Mouse (Mus musculus): Measurements from ENCODE around the gene Hsh2d. TPM values are rescaled to one million over a fixed set of nuclear protein-coding genes. Genes with fewer than 3 reads are reported as not detected.

The Hsh2d gene
- polyA plus RNA-seq, 1 experiment from 2014 or later = 0.08 TPM

GRCm38 (mm10) chr8:72169681-72170249 lies 19.7 kb upstream of the Hsh2d start:
- Histone ChIP-seq H3K4me2 (ENCODE audit: low read depth, low read length) (no peak overlapping the region), H3K27me3 (replicated peaks; ENCODE audit: control insufficient read depth, insufficient read depth, low read length) (no peaks in the 10 kb centered on the region), H3K9me3 (ENCODE audit: control insufficient read depth, low read length) (no peaks in the 10 kb centered on the region), H3K9ac (ENCODE audit: low read depth, low read length) (no peak overlapping the region), H3K27ac (replicated peaks; ENCODE audit: low read depth, low read length) (no peak overlapping the region), H3K4me1 (ENCODE audit: control insufficient read depth, insufficient read depth, low read length) (no peaks in the 10 kb centered on the region), H3K36me3 (ENCODE audit: control insufficient read depth, insufficient read depth, low read length) (peaks cover 76% of the 10 kb centered on the region), H3K4me3 (ENCODE audit: low read depth, low read length) (no peak overlapping the region)
- DNase-seq (ENCODE audit: low spot score) (no peak), ATAC-seq (ENCODE audit: low read depth) (no peak)
- 75% methylated on average over 3 of the region's 3 CpGs for WGBS

GRCm38 (mm10) chr8:72177346-72177925 lies 12.0 kb upstream of the Hsh2d start:
- ATAC-seq (ENCODE audit: low read depth) (peak; percentile 68; the same call in 1 of the 2 replicates), DNase-seq (ENCODE audit: low spot score) (peak; percentile 67)
- Histone ChIP-seq H3K27me3 (replicated peaks; ENCODE audit: control insufficient read depth, insufficient read depth, low read length) (no peaks in the 10 kb centered on the region), H3K4me1 (ENCODE audit: control insufficient read depth, insufficient read depth, low read length) (no peaks in the 10 kb centered on the region), H3K9me3 (ENCODE audit: control insufficient read depth, low read length) (no peaks in the 10 kb centered on the region), H3K36me3 (ENCODE audit: control insufficient read depth, insufficient read depth, low read length) (peaks cover 91% of the 10 kb centered on the region), H3K9ac (ENCODE audit: low read depth, low read length) (no peak overlapping the region), H3K4me2 (ENCODE audit: low read depth, low read length) (no peak overlapping the region), H3K27ac (replicated peaks; ENCODE audit: low read depth, low read length) (no peak overlapping the region), H3K4me3 (ENCODE audit: low read depth, low read length) (no peak overlapping the region)
- WGBS = 65% methylated on average over 5 of the region's 5 CpGs

DNA sequence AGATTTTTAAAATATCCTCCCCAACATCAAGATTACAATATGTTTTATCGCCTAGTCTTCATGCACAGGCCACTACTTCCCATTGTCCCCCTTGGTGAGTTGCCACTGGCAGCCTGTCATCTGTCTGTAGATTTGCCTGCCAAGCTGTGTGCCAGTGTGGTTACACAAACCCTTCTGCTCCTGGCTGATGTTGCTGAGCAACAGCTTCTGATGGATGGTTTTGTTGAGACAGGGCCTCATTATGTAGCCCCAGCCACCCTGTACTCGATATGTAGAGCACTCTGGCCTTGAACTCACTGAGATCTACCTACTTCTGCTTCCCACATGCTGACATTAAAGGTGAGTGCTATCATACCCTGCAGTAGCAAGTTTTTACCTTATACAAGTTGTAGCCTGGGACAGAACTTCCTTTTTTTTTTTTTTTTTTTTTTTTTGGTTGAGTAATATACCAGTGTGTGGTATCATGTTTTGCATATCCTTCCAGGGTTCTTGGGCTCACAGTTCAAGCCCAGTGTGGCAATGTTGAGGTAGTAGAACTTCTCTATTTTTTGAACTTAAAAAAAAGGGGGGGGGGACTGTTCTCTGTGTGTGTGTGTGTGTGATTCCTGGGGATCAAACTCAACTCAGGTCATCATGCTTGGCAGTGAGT lies 5.8 kb upstream of the Hsh2d start:
- no peak for ATAC-seq (ENCODE audit: low read depth)
- H3K4me3 ChIP-seq (ENCODE audit: low read depth, low read length) = no peak overlapping the region
- WGBS = 75% methylated on average over 2 of the region's 2 CpGs

DNA sequence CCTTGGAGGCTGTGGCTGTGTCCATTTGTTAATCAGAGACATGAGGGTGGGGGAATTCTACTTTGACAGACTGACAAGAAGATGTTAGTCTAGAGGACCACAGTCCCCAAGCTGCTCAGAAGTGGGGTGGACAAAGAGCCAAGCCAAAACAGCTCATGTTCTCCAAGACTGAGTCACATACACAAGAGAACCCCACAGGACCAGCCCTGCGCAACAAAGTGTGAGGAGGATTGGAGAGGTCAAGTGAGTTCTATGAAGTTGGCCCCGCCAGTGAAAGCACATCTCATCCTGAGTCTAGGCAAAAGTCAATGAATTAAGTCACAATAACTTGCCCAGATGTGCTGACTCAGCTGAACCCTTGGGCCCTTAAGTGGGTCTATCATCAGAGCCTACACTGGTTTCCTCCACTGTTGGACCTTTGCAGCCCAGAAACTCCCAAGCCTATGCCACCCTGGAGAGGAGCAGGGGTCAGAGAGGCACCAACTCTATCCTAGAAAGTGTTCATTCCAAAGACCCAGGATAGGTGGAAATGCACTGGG lies 1.6 kb upstream of the Hsh2d start:
- no peaks in the 10 kb centered on the region for H3K27me3 ChIP-seq (replicated peaks; ENCODE audit: control insufficient read depth, insufficient read depth, low read length)
- no peak overlapping the region for H3K4me2 ChIP-seq (ENCODE audit: low read depth, low read length)
- no peak for DNase-seq (ENCODE audit: low spot score)
- H3K4me1 ChIP-seq (ENCODE audit: control insufficient read depth, insufficient read depth, low read length) = no peaks in the 10 kb centered on the region
- H3K9ac ChIP-seq (ENCODE audit: low read depth, low read length) = no peak overlapping the region
- 85% methylated on average over 2 of the region's 2 CpGs for WGBS
- no peak overlapping the region for H3K4me3 ChIP-seq (ENCODE audit: low read depth, low read length)
- no peak for ATAC-seq (ENCODE audit: low read depth)
- no peaks in the 10 kb centered on the region for H3K9me3 ChIP-seq (ENCODE audit: control insufficient read depth, low read length)
- no peaks in the 10 kb centered on the region for H3K36me3 ChIP-seq (ENCODE audit: control insufficient read depth, insufficient read depth, low read length)
- no peak overlapping the region for H3K27ac ChIP-seq (replicated peaks; ENCODE audit: low read depth, low read length)

More for the DNA sequence above, 5.8 kb upstream of the Hsh2d start:
- no peaks in the 10 kb centered on the region for H3K4me1 ChIP-seq (ENCODE audit: control insufficient read depth, insufficient read depth, low read length)
- no peak overlapping the region for H3K9ac ChIP-seq (ENCODE audit: low read depth, low read length)
- no peaks in the 10 kb centered on the region for H3K27me3 ChIP-seq (replicated peaks; ENCODE audit: control insufficient read depth, insufficient read depth, low read length)
- no peak overlapping the region for H3K4me2 ChIP-seq (ENCODE audit: low read depth, low read length)
- H3K27ac ChIP-seq (replicated peaks; ENCODE audit: low read depth, low read length) = no peak overlapping the region
- no peaks in the 10 kb centered on the region for H3K9me3 ChIP-seq (ENCODE audit: control insufficient read depth, low read length)
- peaks cover 30% of the 10 kb centered on the region for H3K36me3 ChIP-seq (ENCODE audit: control insufficient read depth, insufficient read depth, low read length)
- no peak for DNase-seq (ENCODE audit: low spot score)

- no peak overlapping the region for H3K9ac ChIP-seq (ENCODE audit: low read depth, low read length)
- 75% methylated on average over 2 of the region's 2 CpGs for WGBS
- DNase-seq (ENCODE audit: low spot score) (no peak), ATAC-seq (ENCODE audit: low read depth) (no peak)
- no peaks in the 10 kb centered on the region for H3K27me3 ChIP-seq (replicated peaks; ENCODE audit: control insufficient read depth, insufficient read depth, low read length)
- no peaks in the 10 kb centered on the region for H3K9me3 ChIP-seq (ENCODE audit: control insufficient read depth, low read length)
- no peaks in the 10 kb centered on the region for H3K36me3 ChIP-seq (ENCODE audit: control insufficient read depth, insufficient read depth, low read length)
- no peaks in the 10 kb centered on the region for H3K4me1 ChIP-seq (ENCODE audit: control insufficient read depth, insufficient read depth, low read length)
- 0 out of 2 replicates have a peak overlapping the region, but pooled peaks have one; percentile 28 for H3K27ac ChIP-seq (replicated peaks; ENCODE audit: low read depth, low read length)
- H3K4me2 ChIP-seq (ENCODE audit: low read depth, low read length) = no peak overlapping the region
- no peak overlapping the region for H3K4me3 ChIP-seq (ENCODE audit: low read depth, low read length)
These were observed 739 bp downstream of the Hsh2d start for GRCm38 (mm10) chr8:72190215-72190539.

GRCm38 (mm10) chr8:72192065-72192464 lies 2.6 kb downstream of the Hsh2d start:
- Histone ChIP-seq H3K4me1 (ENCODE audit: control insufficient read depth, insufficient read depth, low read length) (no peaks in the 10 kb centered on the region), H3K9ac (ENCODE audit: low read depth, low read length) (no peak overlapping the region), H3K4me3 (ENCODE audit: low read depth, low read length) (no peak overlapping the region), H3K36me3 (ENCODE audit: control insufficient read depth, insufficient read depth, low read length) (no peaks in the 10 kb centered on the region), H3K27me3 (replicated peaks; ENCODE audit: control insufficient read depth, insufficient read depth, low read length) (no peaks in the 10 kb centered on the region), H3K9me3 (ENCODE audit: control insufficient read depth, low read length) (no peaks in the 10 kb centered on the region), H3K4me2 (ENCODE audit: low read depth, low read length) (no peak overlapping the region), H3K27ac (replicated peaks; ENCODE audit: low read depth, low read length) (no peak overlapping the region)
- ATAC-seq (ENCODE audit: low read depth) = no peak
- no peak for DNase-seq (ENCODE audit: low spot score)

DNA sequence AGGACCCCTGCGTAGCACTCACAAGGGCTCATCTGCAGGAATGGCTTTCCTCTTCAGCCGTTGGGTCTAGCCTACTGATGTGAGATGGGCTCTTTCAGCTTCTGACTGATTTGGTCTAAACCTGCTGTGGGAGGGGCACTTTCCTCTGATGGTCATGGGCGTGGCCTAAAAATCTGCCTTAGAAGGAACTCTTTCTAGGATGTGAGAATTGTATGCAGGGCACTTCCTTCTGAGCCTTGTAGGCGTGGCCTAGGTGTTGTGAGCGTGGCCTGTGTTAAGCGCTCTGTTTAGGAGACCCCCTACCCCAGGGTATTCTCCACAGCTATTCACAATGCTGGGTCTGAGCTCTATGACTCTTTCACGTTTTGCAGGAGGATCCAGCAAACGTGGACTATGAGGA lies 8.6 kb downstream of the Hsh2d start:
- H3K9ac ChIP-seq (ENCODE audit: low read depth, low read length) = no peak overlapping the region
- no peaks in the 10 kb centered on the region for H3K4me1 ChIP-seq (ENCODE audit: control insufficient read depth, insufficient read depth, low read length)
- H3K27ac ChIP-seq (replicated peaks; ENCODE audit: low read depth, low read length) = no peak overlapping the region
- no peaks in the 10 kb centered on the region for H3K27me3 ChIP-seq (replicated peaks; ENCODE audit: control insufficient read depth, insufficient read depth, low read length)
- H3K4me3 ChIP-seq (ENCODE audit: low read depth, low read length) = no peak overlapping the region
- ATAC-seq (ENCODE audit: low read depth) (no peak), DNase-seq (ENCODE audit: low spot score) (no peak)
- no peak overlapping the region for H3K4me2 ChIP-seq (ENCODE audit: low read depth, low read length)
- no peaks in the 10 kb centered on the region for H3K36me3 ChIP-seq (ENCODE audit: control insufficient read depth, insufficient read depth, low read length)
- peaks cover 17% of the 10 kb centered on the region for H3K9me3 ChIP-seq (ENCODE audit: control insufficient read depth, low read length)
- 60% methylated on average over 8 of the region's 8 CpGs for WGBS

DNA sequence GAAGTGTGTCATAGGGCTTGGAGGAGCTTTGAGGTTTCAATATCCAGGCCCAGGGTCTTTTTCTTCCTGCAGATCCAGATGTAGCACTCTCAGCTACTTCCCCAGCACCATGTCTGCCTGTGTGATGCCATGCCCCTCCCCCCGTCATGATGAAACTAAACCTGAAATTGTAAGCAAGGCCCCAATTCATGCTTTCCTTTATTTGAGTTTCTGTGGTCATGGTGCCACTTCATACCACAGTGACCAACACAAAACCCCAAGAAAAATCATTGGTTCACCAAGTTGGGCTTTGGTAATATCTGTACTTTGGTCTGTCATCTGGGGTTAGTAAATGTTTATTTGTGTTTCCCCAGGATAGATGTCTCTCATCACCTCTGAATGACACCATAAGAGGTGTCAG lies 19.1 kb downstream of the Hsh2d start:
- H3K36me3 ChIP-seq (ENCODE audit: control insufficient read depth, insufficient read depth, low read length) = no peaks in the 10 kb centered on the region
- no peaks in the 10 kb centered on the region for H3K4me1 ChIP-seq (ENCODE audit: control insufficient read depth, insufficient read depth, low read length)
- H3K27ac ChIP-seq (replicated peaks; ENCODE audit: low read depth, low read length) = no peak overlapping the region
- H3K4me3 ChIP-seq (ENCODE audit: low read depth, low read length) = no peak overlapping the region
- peaks cover 8% of the 10 kb centered on the region for H3K9me3 ChIP-seq (ENCODE audit: control insufficient read depth, low read length)
- no peak overlapping the region for H3K9ac ChIP-seq (ENCODE audit: low read depth, low read length)
- 71% methylated on average over 1 of the region's 1 CpGs for WGBS
- ATAC-seq (ENCODE audit: low read depth) (no peak), DNase-seq (ENCODE audit: low spot score) (no peak)
- no peak overlapping the region for H3K4me2 ChIP-seq (ENCODE audit: low read depth, low read length)
- H3K27me3 ChIP-seq (replicated peaks; ENCODE audit: control insufficient read depth, insufficient read depth, low read length) = no peaks in the 10 kb centered on the region

DNA sequence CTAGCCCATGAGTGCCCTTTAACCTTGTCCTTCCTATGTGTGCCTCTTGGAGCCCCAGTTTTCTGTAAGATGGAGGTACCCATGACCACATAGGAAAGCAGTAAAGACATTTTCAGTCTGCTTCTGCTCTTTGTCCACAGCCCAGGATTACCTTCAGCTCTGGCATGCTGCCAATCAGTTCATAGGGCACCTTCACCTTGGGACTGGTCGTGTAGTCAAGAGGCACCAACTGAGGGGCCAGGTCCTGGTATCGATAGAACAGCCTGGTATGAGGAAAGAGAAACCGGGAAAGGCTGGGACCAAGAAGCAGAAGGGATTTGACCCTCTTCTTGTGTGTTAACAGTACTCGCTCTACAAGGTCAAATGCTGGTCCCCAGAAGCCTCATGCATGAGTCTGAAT lies 20.8 kb downstream of the Hsh2d start:
- Histone ChIP-seq H3K27me3 (replicated peaks; ENCODE audit: control insufficient read depth, insufficient read depth, low read length) (no peaks in the 10 kb centered on the region), H3K36me3 (ENCODE audit: control insufficient read depth, insufficient read depth, low read length) (no peaks in the 10 kb centered on the region), H3K4me3 (ENCODE audit: low read depth, low read length) (no peak overlapping the region), H3K27ac (replicated peaks; ENCODE audit: low read depth, low read length) (no peak overlapping the region), H3K4me2 (ENCODE audit: low read depth, low read length) (no peak overlapping the region), H3K9ac (ENCODE audit: low read depth, low read length) (no peak overlapping the region), H3K4me1 (ENCODE audit: control insufficient read depth, insufficient read depth, low read length) (no peaks in the 10 kb centered on the region), H3K9me3 (ENCODE audit: control insufficient read depth, low read length) (no peaks in the 10 kb centered on the region)
- WGBS = 70% methylated on average over 4 of the region's 4 CpGs
- no peak for DNase-seq (ENCODE audit: low spot score)
- no peak for ATAC-seq (ENCODE audit: low read depth)

Data from embryonic facial prominence, embryonic 14.5 days (tissue).